Mouse (Mus musculus) urinary bladder, adult 18-20 months (tissue): ENCODE data around the gene Sag.

ENCODE experiments used
- DNase-seq, 2 experiments: peaks; one replicate each; pipeline ENCODE4 v3.0.0; 2022; ENCODE audit warnings: low spot score in 2 of 2, mixed read lengths in 2 of 2

Sag gene

GRCm38 (mm10) chr1:87803576-87803975 is at the start of gene Sag:
TSS of gene Sag (plus strand) at chr1:87803680.
- no peak for DNase-seq

- DNase-seq = peak; percentile 81 to 92
Observed at GRCm38 (mm10) chr1:87755641-87756470, 47.6 kb upstream of the Sag start, which contains the start of gene Atg16l1. TSS of gene Atg16l1 (plus strand) at chr1:87755870.

GRCm38 (mm10) chr1:87763821-87764220 is 39.7 kb upstream of the Sag start:
- no peak for DNase-seq

GRCm38 (mm10) chr1:87765741-87766140 is 37.7 kb upstream of the Sag start:
- no peak for DNase-seq

- DNase-seq = no peak
Observed at GRCm38 (mm10) chr1:87766233-87766632, 37.2 kb upstream of the Sag start.

- no peak for DNase-seq
Observed at GRCm38 (mm10) chr1:87769263-87769662, 34.2 kb upstream of the Sag start.

- no peak for DNase-seq
Observed at GRCm38 (mm10) chr1:87770486-87770885, 33.0 kb upstream of the Sag start.

- no peak for DNase-seq
Observed at GRCm38 (mm10) chr1:87771724-87772123, 31.8 kb upstream of the Sag start.

- no peak for DNase-seq
Observed at GRCm38 (mm10) chr1:87773336-87773735, 30.1 kb upstream of the Sag start.

GRCm38 (mm10) chr1:87774845-87775244 is 28.6 kb upstream of the Sag start:
- no peak for DNase-seq

- no peak for DNase-seq
Observed at GRCm38 (mm10) chr1:87779204-87779785, 24.2 kb upstream of the Sag start.

- no peak for DNase-seq
Observed at GRCm38 (mm10) chr1:87785703-87786102, 17.8 kb upstream of the Sag start.

- no peak for DNase-seq
Observed at GRCm38 (mm10) chr1:87786251-87786650, 17.2 kb upstream of the Sag start.

GRCm38 (mm10) chr1:87789665-87790064 is 13.8 kb upstream of the Sag start:
- DNase-seq = no peak

- no peak for DNase-seq
Observed at GRCm38 (mm10) chr1:87792438-87793137, 10.9 kb upstream of the Sag start.

GRCm38 (mm10) chr1:87793138-87793449 is 10.4 kb upstream of the Sag start:
- no peak for DNase-seq

GRCm38 (mm10) chr1:87797702-87798101 is 5.8 kb upstream of the Sag start:
- no peak for DNase-seq

- no peak for DNase-seq
Observed at GRCm38 (mm10) chr1:87798306-87798705, 5.2 kb upstream of the Sag start.

- DNase-seq = no peak
Observed at GRCm38 (mm10) chr1:87807751-87808150, 4.3 kb downstream of the Sag start.

GRCm38 (mm10) chr1:87811391-87811790 is 7.9 kb downstream of the Sag start:
- DNase-seq = no peak

GRCm38 (mm10) chr1:87812061-87812460 is 8.6 kb downstream of the Sag start:
- no peak for DNase-seq

GRCm38 (mm10) chr1:87813155-87813554 is 9.7 kb downstream of the Sag start:
- DNase-seq = no peak

- no peak for DNase-seq
Observed at GRCm38 (mm10) chr1:87813681-87814080, 10.2 kb downstream of the Sag start.
